Mouse (Mus musculus) stomach, postnatal 0 days (tissue): ENCODE measurements around the gene Mfsd7a.

Experiments
- CTCF ChIP-seq: IDR thresholded peaks from 2 replicates; pipeline ENCODE4 v1.5.1; 2016; ENCODE audit warnings: antibody characterized with exemption, low read depth, mild to moderate bottlenecking, moderate library complexity
- EP300 ChIP-seq: optimal IDR thresholded peaks from 2 replicates; pipeline ENCODE3; 2016; ENCODE audit warnings: antibody characterized with exemption

DNA sequence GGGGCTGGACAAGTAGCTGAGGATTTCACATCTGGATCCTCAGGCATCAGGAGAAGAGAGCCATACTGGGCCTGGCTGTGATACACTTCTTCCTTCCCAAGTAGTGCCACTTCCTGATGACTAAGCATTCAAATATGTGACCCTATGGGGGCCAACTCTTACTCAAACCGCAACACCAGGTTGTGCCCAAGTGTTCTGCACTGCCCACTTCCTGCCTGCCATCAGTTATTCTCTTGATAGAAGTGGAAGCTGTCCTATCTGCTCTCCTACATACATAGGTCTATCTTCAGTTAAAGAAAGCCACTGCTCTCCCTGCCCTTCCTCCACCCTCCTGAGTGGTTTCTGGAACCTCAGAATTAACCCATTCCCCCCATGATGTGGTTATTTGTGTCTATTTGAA, 43.2 kb downstream of the Mfsd7a start:
- no peak for TF ChIP-seq CTCF
- no peak for TF ChIP-seq EP300
